Mouse (Mus musculus) ES-E14 (cell line): Measurements from ENCODE around the gene Gm572.

Experiments
- CHD2 ChIP-seq: IDR thresholded peaks from 2 replicates; pipeline ENCODE4 v1.6.1; 2014; ENCODE audit warnings: mild to moderate bottlenecking, low read depth, low read length, inconsistent platforms
- HCFC1 ChIP-seq: IDR thresholded peaks from 2 replicates; pipeline ENCODE4 v1.6.1; 2012; ENCODE audit warnings: low read length, inconsistent platforms, borderline replicate concordance; ENCODE audit not compliant: insufficient read depth
- MAFK ChIP-seq: IDR thresholded peaks from 2 replicates; pipeline ENCODE4 v1.6.1; 2014; ENCODE audit warnings: mild to moderate bottlenecking, low read depth, low read length, inconsistent platforms; ENCODE audit not compliant: insufficient read depth
- ZC3H11A ChIP-seq: IDR thresholded peaks from 2 replicates; pipeline ENCODE4 v1.6.1; 2012; ENCODE audit warnings: low read depth, mild to moderate bottlenecking, inconsistent platforms, low read length, borderline replicate concordance
- ZNF384 ChIP-seq: IDR thresholded peaks from 2 replicates; pipeline ENCODE4 v1.6.1; 2012; ENCODE audit warnings: low read depth, low read length, inconsistent platforms

GRCm38 (mm10) chr4:148598826-148599225 is 44.3 kb upstream of the Gm572 start:
- no peak for TF ChIP-seq ZC3H11A
- TF ChIP-seq HCFC1: no peak
- TF ChIP-seq MAFK: no peak
- TF ChIP-seq ZNF384: no peak
- no peak for TF ChIP-seq CHD2
